Mouse (Mus musculus): ENCODE results near the gene Limch1.

- no peak for TF ChIP-seq TCF12 (IDR thresholded peaks at IDR 0.05; ENCODE audit: low read depth, low read length)
- TF ChIP-seq CTCF (conservative IDR thresholded peaks at IDR 0.05 in 1 of 2, IDR thresholded peaks at IDR 0.05 in 1 of 2; ENCODE audit: low read depth in 2 of 2, low read length in 2 of 2): no peak
- TF ChIP-seq ZNF384 (IDR thresholded peaks at IDR 0.05; ENCODE audit: low read depth, low read length): no peak
- TF ChIP-seq USF1 (IDR thresholded peaks at IDR 0.05; ENCODE audit: low read depth, low read length): peak; percentile 39
- TF ChIP-seq EP300 (IDR thresholded peaks at IDR 0.05; ENCODE audit: low read length): no peak
- TF ChIP-seq JUND (conservative IDR thresholded peaks at IDR 0.05; ENCODE audit: low read depth, low read length): no peak
- no peak for TF ChIP-seq MXI1 (IDR thresholded peaks at IDR 0.05; ENCODE audit: low read depth, low read length)
- TF ChIP-seq NELFE (IDR thresholded peaks at IDR 0.05; ENCODE audit: low read depth, low read length): no peak
- TF ChIP-seq SMC3 (IDR thresholded peaks at IDR 0.05; ENCODE audit: low read depth, low read length): no peak
- TF ChIP-seq ELF1 (IDR thresholded peaks at IDR 0.05; ENCODE audit: low read depth, low read length): no peak
- no peak for TF ChIP-seq TBP (conservative IDR thresholded peaks at IDR 0.05; ENCODE audit: low read depth, low read length)
Measured at GRCm38 (mm10) chr5:67043932-67044331, 298.3 kb downstream of the Limch1 start.
